Mouse (Mus musculus): ENCODE measurements around the gene Tjp1. TPM values are rescaled to one million over a fixed set of nuclear protein-coding genes. Genes with fewer than 3 reads are reported as not detected.

The Tjp1 gene
- polyA plus RNA-seq, 1 experiment from 2014 or later = 26.9 TPM

GRCm38 (mm10) chr7:65513451-65514179, 14.0 kb downstream of the Tjp1 start:
- Histone ChIP-seq H3K27ac (no peak overlapping the region), H3K27me3 (peaks cover 3% of the 10 kb centered on the region; the same call in 1 of the 2 replicates), H3K36me3 (no peaks in the 10 kb centered on the region), H3K4me2 (replicated peaks) (no peak overlapping the region), H3K9ac (replicated peaks) (no peak overlapping the region), H3K4me1 (replicated peaks) (0 out of 2 replicates have a peak, but pooled peaks cover 6% of the 10 kb centered on the region), H3K9me3 (no peaks in the 10 kb centered on the region), H3K4me3 (replicated peaks) (no peak overlapping the region)
- WGBS = 57% methylated on average over 10 of the region's 10 CpGs
- no peak for ATAC-seq

GRCm38 (mm10) chr7:65509357-65509756, 18.2 kb downstream of the Tjp1 start:
- no peak for ATAC-seq
- H3K27me3 ChIP-seq = no peaks in the 10 kb centered on the region
- WGBS = 53% methylated on average over 3 of the region's 3 CpGs

GRCm38 (mm10) chr7:65507341-65507740, 20.2 kb downstream of the Tjp1 start:
- ATAC-seq = no peak
- Histone ChIP-seq H3K9ac (replicated peaks) (no peak overlapping the region), H3K4me1 (replicated peaks) (0 out of 2 replicates have a peak, but pooled peaks cover 2% of the 10 kb centered on the region), H3K4me3 (replicated peaks) (no peak overlapping the region), H3K9me3 (no peaks in the 10 kb centered on the region), H3K27me3 (no peaks in the 10 kb centered on the region), H3K27ac (no peak overlapping the region), H3K4me2 (replicated peaks) (no peak overlapping the region), H3K36me3 (no peaks in the 10 kb centered on the region)
- 90% methylated on average over 5 of the region's 5 CpGs for WGBS

More at GRCm38 (mm10) chr7:65509357-65509756, 18.2 kb downstream of the Tjp1 start:
- Histone ChIP-seq H3K27ac (no peak overlapping the region), H3K4me3 (replicated peaks) (no peak overlapping the region), H3K4me2 (replicated peaks) (no peak overlapping the region), H3K36me3 (no peaks in the 10 kb centered on the region), H3K4me1 (replicated peaks) (0 out of 2 replicates have a peak, but pooled peaks cover 3% of the 10 kb centered on the region), H3K9ac (replicated peaks) (no peak overlapping the region), H3K9me3 (no peaks in the 10 kb centered on the region)

GRCm38 (mm10) chr7:65502486-65503322, 24.9 kb downstream of the Tjp1 start:
- 70% methylated on average over 10 of the region's 10 CpGs for WGBS
- Histone ChIP-seq H3K27me3 (no peaks in the 10 kb centered on the region), H3K27ac (no peak overlapping the region), H3K4me1 (replicated peaks) (0 out of 2 replicates have a peak, but pooled peaks cover 2% of the 10 kb centered on the region), H3K9me3 (0 out of 2 replicates have a peak, but pooled peaks cover 3% of the 10 kb centered on the region), H3K4me3 (replicated peaks) (no peak overlapping the region), H3K9ac (replicated peaks) (no peak overlapping the region), H3K4me2 (replicated peaks) (no peak overlapping the region), H3K36me3 (no peaks in the 10 kb centered on the region)
- ATAC-seq = no peak

GRCm38 (mm10) chr7:65500746-65501145, 26.8 kb downstream of the Tjp1 start:
- no peak overlapping the region for H3K9ac ChIP-seq (replicated peaks)
- H3K4me2 ChIP-seq (replicated peaks) = no peak overlapping the region
- no peaks in the 10 kb centered on the region for H3K27me3 ChIP-seq
- 0 out of 2 replicates have a peak, but pooled peaks cover 2% of the 10 kb centered on the region for H3K4me1 ChIP-seq (replicated peaks)
- no peak overlapping the region for H3K4me3 ChIP-seq (replicated peaks)
- 0 out of 2 replicates have a peak, but pooled peaks cover 3% of the 10 kb centered on the region for H3K9me3 ChIP-seq
- H3K36me3 ChIP-seq = no peaks in the 10 kb centered on the region
- ATAC-seq = no peak
- 73% methylated on average over 7 of the region's 7 CpGs for WGBS
- H3K27ac ChIP-seq = no peak overlapping the region

GRCm38 (mm10) chr7:65497733-65498583, 29.6 kb downstream of the Tjp1 start:
- Histone ChIP-seq H3K36me3 (no peaks in the 10 kb centered on the region), H3K4me2 (replicated peaks) (no peak overlapping the region), H3K4me1 (replicated peaks) (0 out of 2 replicates have a peak, but pooled peaks cover 2% of the 10 kb centered on the region), H3K27me3 (no peaks in the 10 kb centered on the region), H3K9ac (replicated peaks) (no peak overlapping the region), H3K4me3 (replicated peaks) (no peak overlapping the region), H3K27ac (no peak overlapping the region), H3K9me3 (0 out of 2 replicates have a peak, but pooled peaks cover 3% of the 10 kb centered on the region)
- WGBS = 52% methylated on average over 12 of the region's 12 CpGs
- ATAC-seq = peak; percentile 56; the same call in 1 of the 2 replicates

GRCm38 (mm10) chr7:65490526-65490925, 37.1 kb downstream of the Tjp1 start:
- Histone ChIP-seq H3K9me3 (no peaks in the 10 kb centered on the region), H3K36me3 (no peaks in the 10 kb centered on the region), H3K4me1 (replicated peaks) (peaks cover 4% of the 10 kb centered on the region; the same call in 1 of the 2 replicates), H3K27me3 (no peaks in the 10 kb centered on the region), H3K27ac (no peak overlapping the region), H3K4me3 (replicated peaks) (no peak overlapping the region), H3K9ac (replicated peaks) (no peak overlapping the region), H3K4me2 (replicated peaks) (no peak overlapping the region)
- WGBS = 87% methylated on average over 7 of the region's 7 CpGs
- no peak for ATAC-seq

- Histone ChIP-seq H3K9me3 (no peaks in the 10 kb centered on the region), H3K27ac (no peak overlapping the region), H3K4me2 (replicated peaks) (no peak overlapping the region), H3K36me3 (no peaks in the 10 kb centered on the region), H3K27me3 (no peaks in the 10 kb centered on the region), H3K4me1 (replicated peaks) (peaks cover 4% of the 10 kb centered on the region; the same call in 1 of the 2 replicates), H3K9ac (replicated peaks) (no peak overlapping the region), H3K4me3 (replicated peaks) (no peak overlapping the region)
- WGBS = 75% methylated on average over 9 of the region's 9 CpGs
- ATAC-seq = no peak
Measured at GRCm38 (mm10) chr7:65489742-65490141, 37.8 kb downstream of the Tjp1 start.

- Histone ChIP-seq H3K4me1 (replicated peaks) (peaks cover 4% of the 10 kb centered on the region; the same call in 1 of the 2 replicates), H3K4me3 (replicated peaks) (no peak overlapping the region), H3K27me3 (no peaks in the 10 kb centered on the region), H3K9me3 (no peaks in the 10 kb centered on the region), H3K9ac (replicated peaks) (no peak overlapping the region), H3K36me3 (no peaks in the 10 kb centered on the region), H3K27ac (no peak overlapping the region), H3K4me2 (replicated peaks) (no peak overlapping the region)
- ATAC-seq = no peak
- 88% methylated on average over 6 of the region's 6 CpGs for WGBS
Measured at GRCm38 (mm10) chr7:65489195-65489594, 38.4 kb downstream of the Tjp1 start.

GRCm38 (mm10) chr7:65486259-65486681, 41.3 kb downstream of the Tjp1 start:
- no peaks in the 10 kb centered on the region for H3K9me3 ChIP-seq
- H3K4me1 ChIP-seq (replicated peaks) = peaks cover 4% of the 10 kb centered on the region; the same call in 1 of the 2 replicates
- WGBS = 10% methylated on average over 13 of the region's 13 CpGs
- no peaks in the 10 kb centered on the region for H3K27me3 ChIP-seq
- no peaks in the 10 kb centered on the region for H3K36me3 ChIP-seq
- H3K27ac ChIP-seq = no peak overlapping the region
- no peak overlapping the region for H3K4me3 ChIP-seq (replicated peaks)
- peak overlapping the region; percentile 26 for H3K4me2 ChIP-seq (replicated peaks)
- no peak overlapping the region for H3K9ac ChIP-seq (replicated peaks)
- peak; percentile 55; the same call in 1 of the 2 replicates for ATAC-seq

- H3K4me1 ChIP-seq (replicated peaks) = peaks cover 4% of the 10 kb centered on the region; the same call in 1 of the 2 replicates
- H3K36me3 ChIP-seq = no peaks in the 10 kb centered on the region
- no peak overlapping the region for H3K4me2 ChIP-seq (replicated peaks)
- no peak overlapping the region for H3K9ac ChIP-seq (replicated peaks)
- ATAC-seq = no peak
- H3K4me3 ChIP-seq (replicated peaks) = no peak overlapping the region
- H3K9me3 ChIP-seq = no peaks in the 10 kb centered on the region
- no peaks in the 10 kb centered on the region for H3K27me3 ChIP-seq
- WGBS = 81% methylated on average over 5 of the region's 5 CpGs
- H3K27ac ChIP-seq = no peak overlapping the region
Measured at GRCm38 (mm10) chr7:65484170-65484778, 43.3 kb downstream of the Tjp1 start.

Data from midbrain, embryonic 13.5 days (tissue).